8 mouse cellular contexts compared by ENCODE assay signal in genomic region chr14:122406541-122407219, GRCm38 (mm10). TPM values are rescaled to one million over a fixed set of nuclear protein-coding genes. Genes with fewer than 3 reads are reported as not detected.
A peak's percentile ranks its signal among the peaks of the same experiment; 100 is the strongest.
DNase-seq lines count a peak whose midpoint lies in the region; ATAC-seq and TF ChIP-seq lines count a peak whose summit lies in the region.

No protein-coding gene starts in this region.

- 6% methylated on average over 58 of the region's 58 CpGs for WGBS in kidney, adult 2 months
- WGBS in cerebellum, adult 2 months = 14% methylated on average over 58 of the region's 58 CpGs
- WGBS in stomach, postnatal 0 days = 5% methylated on average over 58 of the region's 58 CpGs

- H3K9me3 ChIP-seq in stomach, postnatal 0 days (ENCODE audit: control insufficient read depth, low read length) = no peaks in the 10 kb centered on the region

- peaks cover 4% of the 10 kb centered on the region; the same call in 1 of the 2 replicates for H3K4me1 ChIP-seq in kidney, adult 2 months (ENCODE audit: control insufficient read depth, insufficient read depth, low read length)
- H3K4me1 ChIP-seq in cerebellum, adult 2 months (ENCODE audit: control insufficient read depth, insufficient read depth, low read length) = 0 out of 2 replicates have a peak, but pooled peaks cover 4% of the 10 kb centered on the region
- H3K4me1 ChIP-seq in stomach, postnatal 0 days (replicated peaks; ENCODE audit: control insufficient read depth, insufficient read depth) = no peaks in the 10 kb centered on the region; the same call in 1 of the 2 replicates

- peak overlapping the region; percentile 53 for H3K4me2 ChIP-seq in stomach, postnatal 0 days (replicated peaks; ENCODE audit: low read depth)

- no peak for TF ChIP-seq POLR2A in kidney, adult 2 months (IDR thresholded peaks at IDR 0.05; ENCODE audit: low read depth, low read length)
- no peak for TF ChIP-seq POLR2A in cerebellum, adult 2 months (IDR thresholded peaks at IDR 0.05; ENCODE audit: borderline replicate concordance, insufficient read depth, low read length)

- no peak overlapping the region for H3K27ac ChIP-seq in kidney, adult 2 months (ENCODE audit: insufficient read depth, low read depth, low read length)
- H3K27ac ChIP-seq in cerebellum, adult 2 months (ENCODE audit: insufficient read depth, low read length) = peak overlapping the region; percentile 22; the same call in 1 of the 2 replicates
- no peak overlapping the region for H3K27ac ChIP-seq in stomach, postnatal 0 days (replicated peaks)

- no peak for TF ChIP-seq EP300 in stomach, postnatal 0 days (optimal IDR thresholded peaks at IDR 0.05)

- peak overlapping the region; percentile 35 for H3K4me3 ChIP-seq in kidney, adult 2 months (ENCODE audit: insufficient read depth, low read depth, low read length)
- H3K4me3 ChIP-seq in cerebellum, adult 2 months (replicated peaks; ENCODE audit: insufficient read depth, low read depth, low read length) = peak overlapping the region; percentile 37
- H3K4me3 ChIP-seq in stomach, postnatal 0 days (ENCODE audit: low read depth, low read length) = peak overlapping the region; percentile 33

- no peaks in the 10 kb centered on the region for H3K36me3 ChIP-seq in kidney, adult 2 months (ENCODE audit: control insufficient read depth, insufficient read depth, low read length)
- H3K36me3 ChIP-seq in stomach, postnatal 0 days (ENCODE audit: control insufficient read depth, insufficient read depth, low read length) = no peaks in the 10 kb centered on the region

- TF ChIP-seq CTCF in kidney, adult 2 months (conservative IDR thresholded peaks at IDR 0.05; ENCODE audit: insufficient read depth, insufficient read length, low read depth, low read length) = no peak
- no peak for TF ChIP-seq CTCF in cerebellum, adult 2 months (IDR thresholded peaks at IDR 0.05; ENCODE audit: borderline replicate concordance, insufficient read depth, low read depth, low read length)
- no peak for TF ChIP-seq CTCF in stomach, postnatal 0 days (IDR thresholded peaks at IDR 0.05; ENCODE audit: low read depth)

- peak; percentile 16 for DNase-seq in kidney, adult 2 months
- DNase-seq in kidney, adult 11 months = no peak
- DNase-seq in cerebellum, adult 2 months = peak; percentile 46 to 66
- peak; percentile 17 for DNase-seq in kidney, postnatal 10 days
- DNase-seq in mesoderm, embryonic 11.5 days (ENCODE audit: low read depth, low spot score) = peak; percentile 75
- DNase-seq in stomach, postnatal 0 days (ENCODE audit: low spot score) = no peak
- no peak for DNase-seq in ovary, postnatal 14 days (ENCODE audit: low spot score)

- H3K9ac ChIP-seq in stomach, postnatal 0 days (ENCODE audit: low read length) = no peak overlapping the region

- peak; percentile 34; the same call in 1 of the 2 replicates for ATAC-seq in frontal cortex, adult (ENCODE audit: low TSS enrichment)
- ATAC-seq in stomach, postnatal 0 days (ENCODE audit: low FRiP score, low TSS enrichment) = 0 out of 2 replicates have a peak, but pooled peaks have one; percentile 26

- peaks cover 4% of the 10 kb centered on the region for H3K27me3 ChIP-seq in kidney, adult 2 months (replicated peaks; ENCODE audit: control insufficient read depth, insufficient read depth, low read length)
- no peaks in the 10 kb centered on the region for H3K27me3 ChIP-seq in cerebellum, adult 2 months (ENCODE audit: control insufficient read depth, insufficient read depth, low read length)
- peaks cover 5% of the 10 kb centered on the region; the same call in 1 of the 2 replicates for H3K27me3 ChIP-seq in stomach, postnatal 0 days (ENCODE audit: control insufficient read depth, insufficient read depth, low read length)

RNA-seq across cellular contexts. Expression of gene Gm5089, which starts 44.2 kb away (rescaled TPM):
- polyA plus RNA-seq in kidney, adult 2 months (2012; rRNA removed) = not detected in 2 replicates
- polyA plus RNA-seq in cerebellum, adult 2 months (2012; rRNA removed) = 0.49 TPM in 2 replicates
- polyA plus RNA-seq in stomach, postnatal 0 days (2015; fragmentation: Nextera tagmentation; extraction: Ambion mirVana) = not detected in 2 replicates

RNA-seq across cellular contexts. Expression of gene Zic5, which starts 58.8 kb away (rescaled TPM):
- polyA plus RNA-seq in kidney, adult 2 months (2012; rRNA removed) = not detected in 2 replicates
- 27.5 and 30.4 TPM in 2 replicates for polyA plus RNA-seq in cerebellum, adult 2 months (2012; rRNA removed)
- polyA plus RNA-seq in stomach, postnatal 0 days (2015; fragmentation: Nextera tagmentation; extraction: Ambion mirVana) = not detected in 2 replicates

Comparison
In these comparisons a context has a peak if more than half of its experiments do, and no peak if none do; other contexts are left out.
1. DNase-seq: peak in kidney, adult 2 months (single experiment), cerebellum, adult 2 months (2 of 2), kidney, postnatal 10 days (single experiment) and mesoderm, embryonic 11.5 days (single experiment); none in kidney, adult 11 months (single experiment), stomach, postnatal 0 days (single experiment) and ovary, postnatal 14 days (single experiment).
2. RNA of gene Zic5, which starts 58.8 kb away (polyA plus RNA-seq): 27.5 to 30.4 TPM in cerebellum, adult 2 months; not detected in kidney, adult 2 months and not detected in stomach, postnatal 0 days; every median in the first group is over 10 times any median in the second.
3. Peak in every context shown above with its lines, with median percentiles within 50 percentile points of each other: H3K4me3 ChIP-seq.